Mouse (Mus musculus) stomach, postnatal 0 days (tissue): ENCODE measurements around the gene Akip1.

Experiments
- CTCF ChIP-seq: IDR thresholded peaks from 2 replicates; pipeline ENCODE4 v1.5.1; 2016; ENCODE audit warnings: antibody characterized with exemption, low read depth, mild to moderate bottlenecking, moderate library complexity
- EP300 ChIP-seq: optimal IDR thresholded peaks from 2 replicates; pipeline ENCODE3; 2016; ENCODE audit warnings: antibody characterized with exemption

DNA sequence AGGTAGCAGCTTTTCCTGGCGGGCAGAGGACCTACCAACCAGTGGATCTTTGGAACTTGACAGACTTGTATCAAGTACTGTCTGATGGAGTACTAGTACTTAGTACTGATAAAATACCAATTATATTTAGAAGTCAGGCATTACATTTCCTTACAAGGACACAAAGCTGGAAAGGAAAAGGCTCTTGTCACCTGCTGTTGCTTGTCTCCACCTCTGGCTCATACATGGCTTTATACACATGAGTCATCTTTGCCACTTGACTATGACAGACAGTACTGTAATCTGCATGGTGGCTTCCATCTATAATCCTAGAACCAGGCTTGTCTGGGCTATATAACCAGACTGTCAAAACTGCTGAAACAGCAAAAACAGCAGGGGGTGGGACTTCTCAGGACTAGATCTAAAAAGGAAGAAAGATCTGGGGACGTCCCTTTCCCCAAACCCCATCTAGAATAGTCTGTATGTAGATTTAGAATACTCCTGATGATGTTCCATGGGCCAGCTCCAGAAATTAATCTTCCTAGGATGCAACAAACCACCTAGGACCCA is 10.0 kb downstream of the Akip1 start:
- TF ChIP-seq CTCF, result no peak
- no peak for TF ChIP-seq EP300
